Mouse (Mus musculus) bone marrow, adult 2 months (tissue): Measurements from ENCODE around the gene Steap1. TPM values are rescaled to one million over a fixed set of nuclear protein-coding genes. Genes with fewer than 3 reads are reported as not detected.

ENCODE experiments used
- H3K27ac ChIP-seq: fragments of 200-500 bp; 2 replicates; pipeline ENCODE4 v1.5.1; 2012; ENCODE audit warnings: low read depth, mild to moderate bottlenecking, control low read depth, inconsistent platforms, low read length; ENCODE audit not compliant: control insufficient read depth, poor library complexity, insufficient read depth
- H3K4me1 ChIP-seq: fragments of 200-500 bp; 2 replicates; pipeline ENCODE4 v1.6.1; 2011; ENCODE audit warnings: low read length; ENCODE audit not compliant: control insufficient read depth, insufficient read depth
- H3K4me3 ChIP-seq: fragments of 200-500 bp; replicated peaks from 2 replicates; pipeline ENCODE3; 2011; ENCODE audit warnings: mild to moderate bottlenecking, low read depth, low read length, control low read depth; ENCODE audit not compliant: control insufficient read depth
- CTCF ChIP-seq: fragments of 200-500 bp; IDR thresholded peaks from 2 replicates; pipeline ENCODE4 v1.5.1; 2011; ENCODE audit warnings: low read length, control low read depth; ENCODE audit not compliant: control insufficient read depth, insufficient read depth
- POLR2A ChIP-seq: fragments of 200-500 bp; IDR thresholded peaks from 2 replicates; pipeline ENCODE4 v1.6.1; 2011; ENCODE audit warnings: low read depth, mild to moderate bottlenecking, control low read depth, low read length, borderline replicate concordance; ENCODE audit not compliant: control insufficient read depth
- WGBS: fragments of 180-500 bp; shearing (Covaris S2); methylation state at CpG from one replicate; pipeline ENCODE4 v1.1.7; 2018; 5-methylcytosine and 5-hydroxymethylcytosine counted together
- polyA plus RNA-seq: library from polyadenylated mRNA; stranded (reverse); fragments of >200 nt; gene quantifications from 2 replicates; pipeline ENCODE4 v1.2.4, GENCODE M21; 2011; ENCODE audit warnings: low replicate concordance; ENCODE audit not compliant: missing spikeins, insufficient read depth, insufficient read length

Steap1 gene
- not detected in 2 replicates for polyA plus RNA-seq

DNA sequence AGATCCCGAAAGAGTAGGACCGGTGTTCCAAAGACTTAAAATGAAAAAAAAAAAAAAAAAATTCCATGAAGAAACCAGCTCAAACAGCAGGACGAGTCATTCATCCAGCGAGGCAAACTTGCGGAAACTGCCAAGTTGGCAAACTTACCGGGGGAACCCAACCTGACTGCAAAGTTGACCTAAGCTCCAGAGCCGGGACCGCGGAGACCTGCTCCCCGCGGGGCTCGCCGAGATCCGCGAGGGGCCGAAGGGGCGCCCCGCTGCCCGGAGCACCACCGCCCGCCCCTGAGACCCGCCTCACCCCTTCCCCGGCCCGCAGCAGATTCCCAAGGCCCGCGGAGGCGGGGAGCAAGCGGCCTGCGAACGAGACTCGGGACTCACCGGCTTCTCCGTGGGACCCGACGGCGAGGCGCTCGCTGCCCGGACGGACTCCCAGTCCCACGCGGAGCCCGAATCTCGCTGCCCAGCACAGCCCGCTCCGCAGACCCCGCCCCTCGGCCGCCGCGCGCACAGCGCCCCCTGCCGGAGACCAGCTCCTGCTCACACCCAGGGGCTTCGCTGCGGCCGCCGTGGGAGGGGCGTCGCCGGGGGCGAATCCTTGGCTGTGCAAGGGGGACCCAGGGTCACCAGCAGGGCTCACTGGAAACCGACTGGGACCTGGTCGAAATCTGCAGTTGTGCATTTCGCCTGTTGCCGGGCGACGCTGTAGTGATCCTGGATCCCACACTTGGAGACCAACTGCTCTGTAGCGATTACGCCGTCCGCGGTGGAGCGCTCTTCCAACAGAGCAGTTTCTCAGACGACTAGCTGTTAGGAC, at the start of gene Steap1:
Steap1 (minus strand) TSS at position 461 of the 817 bp plus-strand sequence.
- peak; percentile 27; the same call in 1 of the 2 replicates for TF ChIP-seq CTCF
- TF ChIP-seq POLR2A: no peak
- Histone ChIP-seq H3K27ac (no peak within 1 kb of the TSS), H3K4me3 (no peak within 1 kb of the TSS), H3K4me1 (no peaks in the 10 kb centered on the region)
- 1% methylated on average over 75 of the region's 75 CpGs for WGBS

DNA sequence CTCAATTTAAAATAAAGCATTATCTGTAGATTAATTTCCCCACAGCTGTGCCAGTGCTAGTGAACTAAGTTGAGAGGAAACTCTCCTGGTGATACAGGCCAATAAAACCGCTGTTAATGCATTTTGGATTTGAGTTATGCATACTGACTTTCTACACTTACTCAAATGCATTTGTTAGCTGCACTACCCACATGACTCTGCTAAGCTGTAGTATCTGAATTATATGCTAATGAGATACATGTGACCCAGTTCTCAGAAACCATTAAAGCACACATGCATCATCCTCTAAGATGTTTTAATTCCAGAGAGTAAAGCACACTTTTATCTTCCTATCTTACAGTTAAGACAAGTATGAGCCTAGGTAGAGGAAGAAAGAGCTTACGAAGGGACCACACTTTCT, 38.0 kb upstream of the Steap1 start:
- Histone ChIP-seq H3K4me1 (no peaks in the 10 kb centered on the region), H3K27ac (no peak overlapping the region), H3K4me3 (no peak overlapping the region)
- TF ChIP-seq POLR2A (no peak), CTCF (no peak)
- WGBS: 69% methylated on average over 2 of the region's 2 CpGs

DNA sequence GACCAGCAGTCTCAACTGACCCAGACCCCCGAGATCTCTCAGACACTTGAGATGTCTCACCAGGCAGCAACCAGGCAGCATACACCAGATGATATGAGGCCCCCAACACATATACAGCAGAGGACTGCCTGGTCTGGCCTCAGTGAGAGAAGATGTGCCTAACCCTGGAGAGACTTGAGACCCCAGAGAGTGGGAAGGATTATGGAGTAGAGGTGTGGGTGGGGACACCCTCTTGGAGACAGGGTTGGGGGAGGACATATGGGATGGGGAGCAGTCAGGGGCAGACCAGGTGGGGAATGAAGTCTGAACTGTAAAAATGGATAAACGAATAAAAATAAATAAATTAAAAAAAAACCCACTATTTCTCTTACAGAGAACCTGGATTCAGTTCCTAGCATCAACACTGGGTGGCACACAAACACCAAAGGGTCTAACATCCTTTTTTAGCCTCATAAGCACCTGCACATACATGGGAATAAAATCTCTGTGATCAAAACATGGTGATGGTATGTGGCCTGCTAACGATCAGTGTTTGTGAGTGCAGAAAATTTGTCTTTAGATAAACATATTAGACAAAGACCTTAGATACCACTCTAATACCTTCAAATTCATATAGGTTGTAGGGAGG, 7.4 kb upstream of the Steap1 start:
- no peak overlapping the region for H3K4me3 ChIP-seq
- 67% methylated on average over 3 of the region's 3 CpGs for WGBS
- no peak for TF ChIP-seq CTCF
- TF ChIP-seq POLR2A: no peak
- H3K4me1 ChIP-seq: no peaks in the 10 kb centered on the region
- H3K27ac ChIP-seq: no peak overlapping the region

DNA sequence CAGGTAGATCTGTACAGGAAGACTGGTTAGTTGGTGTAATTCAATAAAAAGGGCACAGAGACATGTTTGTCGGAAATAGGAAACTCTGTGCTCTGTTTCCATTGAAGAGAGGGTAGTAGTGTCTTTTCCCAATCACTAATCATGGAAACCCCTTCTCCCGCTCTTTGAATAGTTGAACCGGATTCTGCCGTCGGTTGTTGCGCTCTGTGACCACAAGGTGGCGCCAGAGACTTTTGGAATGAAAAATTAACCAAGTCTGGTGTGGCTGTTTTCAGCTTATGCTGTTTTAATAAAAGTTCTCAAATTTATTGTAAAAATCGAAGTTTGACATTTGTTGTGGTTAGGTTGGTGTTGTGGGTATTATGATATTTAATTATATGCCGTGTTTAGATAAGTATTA, 5.9 kb upstream of the Steap1 start:
- no peak overlapping the region for H3K27ac ChIP-seq
- H3K4me1 ChIP-seq: no peaks in the 10 kb centered on the region
- H3K4me3 ChIP-seq: no peak overlapping the region
- 5% methylated on average over 9 of the region's 9 CpGs for WGBS
- TF ChIP-seq POLR2A (no peak), CTCF (peak; percentile 58)

DNA sequence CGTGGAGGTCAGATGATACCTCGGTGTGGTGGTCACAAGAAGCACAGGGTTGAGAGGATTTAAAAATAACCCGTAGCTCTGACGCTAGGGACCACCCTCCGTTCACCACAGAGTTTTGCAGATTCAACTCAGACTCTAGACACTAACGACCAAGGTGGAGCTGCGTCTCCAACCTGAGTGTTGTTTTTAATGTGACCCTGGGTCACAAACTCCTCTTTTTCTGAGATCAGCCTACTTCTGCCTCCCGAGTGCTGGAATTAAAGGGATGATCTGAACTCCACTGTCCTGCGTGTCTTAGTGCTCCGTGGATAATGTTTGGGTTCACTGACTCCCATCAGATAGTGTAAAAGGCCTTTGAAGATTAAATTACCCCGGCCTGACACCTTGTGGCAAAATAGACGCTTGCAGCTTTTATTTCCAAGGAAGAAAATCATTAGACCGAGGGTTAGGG, 671 bp upstream of the Steap1 start:
- 2% methylated on average over 13 of the region's 13 CpGs for WGBS
- TF ChIP-seq POLR2A (no peak), CTCF (no peak)
- H3K4me1 ChIP-seq: no peaks in the 10 kb centered on the region
- H3K4me3 ChIP-seq: no peak overlapping the region
- H3K27ac ChIP-seq: no peak overlapping the region

DNA sequence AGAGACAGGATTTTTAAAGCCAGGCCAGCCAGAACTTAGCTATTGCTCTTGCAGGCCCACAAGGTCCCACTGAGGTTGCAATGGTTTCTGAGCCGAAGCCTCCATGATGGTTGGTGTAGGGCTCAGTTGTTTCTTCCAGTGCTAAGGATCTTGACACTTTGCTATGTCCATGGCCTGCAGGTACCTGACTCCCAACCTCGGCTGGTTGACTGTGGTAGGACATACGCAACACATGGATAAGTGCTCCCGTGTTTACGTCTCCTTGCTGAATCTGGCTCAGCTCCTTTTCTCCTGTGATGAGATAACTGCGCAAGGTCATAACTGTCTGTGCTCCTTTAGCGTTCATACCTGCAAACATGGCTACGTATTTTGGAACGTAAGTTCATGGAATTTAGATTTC, 14.7 kb downstream of the Steap1 start:
- WGBS: 84% methylated on average over 9 of the region's 9 CpGs
- TF ChIP-seq POLR2A: no peak
- no peak for TF ChIP-seq CTCF
- no peak overlapping the region for H3K4me3 ChIP-seq
- H3K4me1 ChIP-seq: no peaks in the 10 kb centered on the region
- no peak overlapping the region for H3K27ac ChIP-seq

DNA sequence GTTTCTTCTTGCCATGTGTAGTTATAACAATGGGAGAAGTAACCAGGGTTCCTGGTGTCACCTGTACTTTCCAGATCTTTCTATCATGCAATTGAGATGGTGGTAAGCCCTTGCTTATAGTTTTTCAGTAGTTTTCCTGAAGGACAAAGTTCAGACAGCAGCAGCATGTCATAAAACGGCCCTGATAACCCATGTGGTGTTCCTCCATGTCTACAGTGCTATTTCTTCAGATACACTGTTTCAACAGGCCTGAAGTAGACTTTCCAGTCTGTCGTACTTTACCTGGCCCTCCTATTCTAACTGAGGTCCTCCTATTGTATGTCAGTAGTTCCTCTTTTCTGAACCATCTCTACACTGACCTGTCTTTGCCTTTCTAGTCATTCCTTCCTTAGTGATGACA, 16.3 kb downstream of the Steap1 start:
- TF ChIP-seq CTCF (no peak), POLR2A (no peak)
- H3K27ac ChIP-seq: no peak overlapping the region
- no peak overlapping the region for H3K4me3 ChIP-seq
- WGBS: 40% methylated on average over 2 of the region's 2 CpGs
- no peaks in the 10 kb centered on the region for H3K4me1 ChIP-seq

DNA sequence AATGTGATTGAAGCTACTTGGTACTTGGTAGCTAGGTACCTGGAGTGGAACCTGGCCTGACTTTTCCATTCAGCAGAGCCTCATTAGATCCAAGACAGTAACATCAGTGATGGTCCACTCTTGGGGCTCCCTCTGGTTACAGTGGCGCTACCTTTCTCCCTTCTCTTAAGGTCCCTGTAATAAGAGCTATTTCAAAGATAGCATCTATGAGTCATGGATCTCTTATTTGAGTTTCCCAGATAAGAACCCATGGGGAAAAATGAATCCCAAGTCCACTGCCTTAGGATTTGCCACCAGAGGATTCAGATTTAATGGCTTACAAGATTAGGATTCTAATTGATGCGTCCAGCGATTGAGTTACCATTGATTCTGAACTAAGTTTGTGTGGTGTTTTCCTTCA, 16.9 kb downstream of the Steap1 start:
- TF ChIP-seq CTCF (no peak), POLR2A (no peak)
- Histone ChIP-seq H3K27ac (no peak overlapping the region), H3K4me3 (no peak overlapping the region), H3K4me1 (no peaks in the 10 kb centered on the region)
- 85% methylated on average over 3 of the region's 3 CpGs for WGBS
